Mouse (Mus musculus) adrenal gland, adult 18-20 months (tissue): ENCODE data around the gene Camta1. TPM values are rescaled to one million over a fixed set of nuclear protein-coding genes. Genes with fewer than 3 reads are reported as not detected.
"Not testable (repeated sequence)": the region's sequence is repeated elsewhere in the genome, so short reads cannot be mapped to it uniquely, and the experiment has no call there.

Source experiments
- DNase-seq, 2 experiments: peaks; one replicate each; pipeline ENCODE4 v3.0.0; 2021 to 2022; ENCODE audit warnings: low spot score in 2 of 2
- total RNA-seq, 2 experiments: library from RNA; stranded (reverse); gene quantifications; 1 replicate in 1 of 2; 2 replicates in 1 of 2; pipeline ENCODE4 v1.2.3; 2021

Gene Camta1
- total RNA-seq, 2 experiments from 2014 or later = 37.2 to 38.2 TPM

GRCm38 (mm10) chr4:151041506-151041905 is 820.2 kb downstream of the Camta1 start:
- DNase-seq = no peak

GRCm38 (mm10) chr4:151037800-151038199 is 823.9 kb downstream of the Camta1 start:
- DNase-seq = no peak

- no peak for DNase-seq
These were observed 825.2 kb downstream of the Camta1 start for GRCm38 (mm10) chr4:151036521-151036920.

GRCm38 (mm10) chr4:151027001-151027400 is 834.7 kb downstream of the Camta1 start:
- peak in 1 of 2 experiments; percentile 4 for DNase-seq

- no peak for DNase-seq
These were observed 837.5 kb downstream of the Camta1 start for GRCm38 (mm10) chr4:151024152-151024551.

- DNase-seq = not testable (repeated sequence)
These were observed 844.3 kb downstream of the Camta1 start for GRCm38 (mm10) chr4:151017356-151017755.

GRCm38 (mm10) chr4:151015946-151016345 is 845.7 kb downstream of the Camta1 start:
- no peak for DNase-seq

GRCm38 (mm10) chr4:151010316-151010715 is 851.4 kb downstream of the Camta1 start:
- DNase-seq = no peak

GRCm38 (mm10) chr4:151006945-151007344 is 854.7 kb downstream of the Camta1 start:
- DNase-seq = peak; percentile 19 to 47

- no peak for DNase-seq
These were observed 855.9 kb downstream of the Camta1 start for GRCm38 (mm10) chr4:151005656-151006318.

GRCm38 (mm10) chr4:151001397-151001796 is 860.3 kb downstream of the Camta1 start:
- no peak for DNase-seq

GRCm38 (mm10) chr4:150998626-150999025 is 863.0 kb downstream of the Camta1 start:
- no peak for DNase-seq

- DNase-seq = no peak
These were observed 864.9 kb downstream of the Camta1 start, which contains the start of gene Uts2 for GRCm38 (mm10) chr4:150996797-150997196. Uts2 (plus strand) TSS chr4:150997097.

- DNase-seq = peak; percentile 20 to 48
These were observed 871.5 kb downstream of the Camta1 start for GRCm38 (mm10) chr4:150990148-150990547.

GRCm38 (mm10) chr4:150980153-150980552 is 881.5 kb downstream of the Camta1 start:
- DNase-seq = no peak

GRCm38 (mm10) chr4:150979455-150979854 is 882.2 kb downstream of the Camta1 start:
- no peak for DNase-seq

- no peak for DNase-seq
These were observed 883.3 kb downstream of the Camta1 start for GRCm38 (mm10) chr4:150978156-150978910.

GRCm38 (mm10) chr4:150975145-150975544 is 886.5 kb downstream of the Camta1 start:
- DNase-seq = no peak

- peak; percentile 47 to 50 for DNase-seq
These were observed 888.4 kb downstream of the Camta1 start for GRCm38 (mm10) chr4:150973264-150973663.

- no peak for DNase-seq
These were observed 892.7 kb downstream of the Camta1 start for GRCm38 (mm10) chr4:150968956-150969355.

- peak; percentile 48 to 63 for DNase-seq
These were observed 895.1 kb downstream of the Camta1 start for GRCm38 (mm10) chr4:150966556-150966955.

GRCm38 (mm10) chr4:150965555-150965951 is 896.1 kb downstream of the Camta1 start:
- DNase-seq = no peak
